Mouse (Mus musculus) urinary bladder, postnatal 4 days (tissue): ENCODE results near the gene Abcf3.

Experiments
- DNase-seq, 2 experiments: peaks; one replicate each; pipeline ENCODE4 v3.0.0; 2021 to 2022; ENCODE audit warnings: low spot score in 2 of 2

Abcf3 gene

DNA sequence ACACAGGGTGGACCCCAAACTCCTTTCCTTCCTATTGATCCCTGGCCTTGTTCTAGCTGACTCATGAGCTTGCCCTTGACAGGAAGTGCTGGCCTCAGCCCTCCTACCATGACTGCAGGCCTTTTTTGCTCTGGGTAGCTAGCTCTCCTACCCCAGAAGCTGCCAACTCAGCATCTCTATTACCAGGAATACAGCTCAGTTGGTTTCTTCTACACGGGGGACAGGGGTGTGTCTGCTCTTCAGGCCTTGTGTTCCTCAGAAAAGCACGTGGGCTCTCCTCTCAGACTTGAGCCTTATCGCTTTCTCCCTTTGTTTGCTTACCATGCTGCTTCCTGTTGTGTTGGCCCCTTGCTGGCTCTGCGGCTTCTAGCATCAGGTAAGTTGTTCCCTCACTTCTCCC is 7.9 kb upstream of the Abcf3 start:
- no peak for DNase-seq

DNA sequence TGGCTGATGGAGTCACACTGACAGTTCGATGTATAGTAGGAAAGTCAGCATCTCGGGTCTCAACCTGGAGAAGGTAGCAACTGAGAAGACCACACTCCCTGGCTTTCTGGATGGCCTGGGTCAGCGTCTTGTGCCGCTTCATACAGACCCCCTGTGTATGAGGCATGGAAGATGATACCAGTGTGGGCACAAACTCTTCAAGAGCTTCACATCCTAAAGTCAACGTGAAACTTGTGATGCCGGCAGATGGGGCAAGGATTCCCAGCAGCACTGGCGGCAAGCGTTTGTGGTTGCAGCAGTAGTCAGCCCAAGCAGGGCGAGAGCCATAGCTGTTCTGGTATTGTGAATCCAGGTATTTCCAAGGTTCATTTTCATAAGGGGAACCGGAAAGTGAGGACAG is 2.7 kb upstream of the Abcf3 start:
- DNase-seq: no peak

DNA sequence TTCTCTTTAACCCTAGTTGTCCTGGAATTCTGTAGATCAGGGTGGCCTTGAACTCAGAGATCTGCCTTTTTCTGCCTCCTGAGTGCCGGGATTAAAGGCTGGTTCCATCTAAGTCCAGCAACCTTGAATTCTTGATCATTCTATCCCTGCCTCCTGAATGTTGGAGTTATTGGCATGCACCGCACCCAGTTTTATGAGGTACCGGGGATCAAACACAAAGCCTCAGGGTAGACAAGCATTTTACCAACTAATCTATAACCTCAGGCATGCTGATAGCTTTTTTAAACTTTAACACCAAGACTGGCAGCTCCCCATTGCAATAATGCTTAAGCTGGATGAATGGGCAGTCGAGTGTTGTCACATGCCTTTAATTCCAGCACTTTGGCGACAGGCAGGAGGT is 954 bp upstream of the Abcf3 start:
- DNase-seq: no peak

DNA sequence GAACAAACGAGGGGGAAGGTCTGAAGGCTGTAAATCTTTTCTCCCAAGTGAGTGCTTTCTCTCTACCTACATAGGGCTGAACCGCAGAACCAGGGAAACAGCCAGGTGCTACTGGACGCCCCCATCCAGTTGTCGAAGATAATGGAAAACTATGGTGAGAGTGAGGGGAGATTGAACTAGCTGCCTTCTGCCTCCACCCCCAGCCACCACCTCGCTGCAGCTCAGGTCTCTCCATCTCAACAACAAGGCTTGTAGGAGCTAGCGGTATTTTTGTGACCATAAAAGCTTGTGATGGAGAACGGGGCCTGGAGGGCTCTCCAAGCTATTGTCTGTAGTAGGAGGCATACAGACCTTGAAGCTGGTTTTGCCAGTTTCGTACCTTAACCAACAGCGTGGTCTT is 784 bp downstream of the Abcf3 start:
- DNase-seq: no peak

DNA sequence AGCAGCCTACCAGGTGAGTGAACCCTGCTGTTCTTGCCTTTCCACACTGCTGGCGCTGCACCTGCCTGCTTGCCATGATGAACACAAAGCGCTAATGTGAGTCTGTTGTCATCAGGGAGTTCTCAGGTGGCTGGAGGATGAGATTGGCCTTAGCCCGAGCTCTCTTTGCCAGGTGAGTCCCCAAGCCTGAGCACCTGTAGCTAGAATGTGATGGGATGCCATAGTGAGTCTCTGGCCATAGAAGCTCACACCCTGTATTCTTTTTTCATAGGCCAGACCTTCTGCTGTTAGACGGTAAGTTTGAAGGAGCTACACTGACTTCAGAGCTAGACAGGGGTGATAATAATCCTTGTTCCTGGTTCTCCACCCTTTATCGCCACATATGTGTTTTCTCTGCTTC is 3.3 kb downstream of the Abcf3 start:
- no peak for DNase-seq

DNA sequence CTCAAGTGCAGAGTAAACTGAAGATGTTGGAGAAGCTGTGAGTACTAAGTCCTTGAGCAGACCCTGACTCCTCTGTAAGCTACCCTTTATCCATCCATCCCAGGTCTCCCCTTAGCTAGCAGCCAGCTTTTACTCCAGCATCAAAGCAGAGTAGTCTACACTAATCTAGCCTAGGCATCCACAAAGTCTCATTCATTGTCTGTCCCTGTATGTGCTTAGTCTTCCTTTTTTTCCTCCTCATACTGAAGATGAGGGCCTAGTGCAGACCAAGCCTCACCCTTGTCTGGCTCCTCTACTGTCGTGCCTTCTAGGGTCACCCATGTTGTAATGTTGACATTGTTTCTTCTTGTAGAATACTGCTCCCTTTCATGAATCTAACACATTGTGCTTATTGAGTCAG is 4.2 kb downstream of the Abcf3 start:
- no peak for DNase-seq

DNA sequence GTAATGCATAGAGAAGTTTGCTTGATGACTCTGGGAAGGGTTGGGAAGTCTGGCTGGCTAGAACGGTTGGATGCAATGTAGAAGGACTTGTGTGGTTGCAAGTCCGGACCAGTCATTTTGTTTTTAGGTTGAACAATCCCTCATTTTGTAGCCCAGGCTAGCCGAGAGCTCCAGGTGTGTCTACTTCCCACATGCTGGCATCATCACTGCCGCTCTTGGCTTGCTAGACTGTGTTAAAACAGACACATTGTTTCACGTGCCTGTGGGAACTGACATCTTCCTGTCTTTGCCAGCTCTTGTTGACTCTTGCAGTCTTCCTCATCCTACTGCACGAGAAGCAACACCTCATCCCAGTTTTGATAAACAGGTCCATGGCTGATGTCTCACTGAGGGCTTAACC is 6.6 kb downstream of the Abcf3 start:
- DNase-seq: no peak

DNA sequence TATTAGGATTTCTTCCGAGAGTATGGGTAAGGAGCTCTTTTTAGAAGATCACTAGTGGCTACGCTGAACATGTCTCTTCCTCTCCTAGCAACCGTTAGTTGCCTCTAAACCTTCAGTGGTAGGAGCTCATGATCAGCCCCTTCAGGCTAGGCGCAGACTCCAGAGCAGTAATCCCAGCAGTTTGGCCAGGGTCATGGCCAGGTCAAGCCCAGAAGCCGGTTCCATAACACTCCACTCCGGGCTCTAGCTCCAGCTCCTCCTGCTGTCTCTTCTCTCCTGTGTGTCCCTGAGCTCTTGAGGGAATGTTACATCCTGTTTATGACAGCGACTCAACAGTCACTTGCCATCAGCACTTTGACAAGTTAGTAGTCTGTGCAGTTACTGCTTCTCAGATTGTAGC is 9.0 kb downstream of the Abcf3 start:
- no peak for DNase-seq

DNA sequence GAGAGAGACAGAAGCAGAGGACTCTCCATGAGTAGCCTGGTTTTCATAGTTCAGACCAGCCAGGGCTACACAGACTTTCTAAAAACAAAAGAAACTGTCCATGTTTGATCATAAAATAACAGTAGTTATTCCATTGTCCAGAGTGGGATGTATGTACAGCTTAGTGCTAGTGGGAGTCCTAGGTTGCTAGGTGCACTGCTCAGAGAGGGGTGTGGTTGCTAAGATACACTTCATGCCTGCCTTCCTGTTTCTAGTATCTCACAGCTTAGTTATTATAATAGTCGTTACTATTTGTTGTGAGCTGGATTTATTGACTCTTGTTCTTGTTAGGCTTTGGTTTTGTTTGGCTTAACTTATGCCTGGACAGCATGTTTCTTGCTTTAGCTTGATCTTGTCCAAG is 16.7 kb downstream of the Abcf3 start:
- no peak for DNase-seq

DNA sequence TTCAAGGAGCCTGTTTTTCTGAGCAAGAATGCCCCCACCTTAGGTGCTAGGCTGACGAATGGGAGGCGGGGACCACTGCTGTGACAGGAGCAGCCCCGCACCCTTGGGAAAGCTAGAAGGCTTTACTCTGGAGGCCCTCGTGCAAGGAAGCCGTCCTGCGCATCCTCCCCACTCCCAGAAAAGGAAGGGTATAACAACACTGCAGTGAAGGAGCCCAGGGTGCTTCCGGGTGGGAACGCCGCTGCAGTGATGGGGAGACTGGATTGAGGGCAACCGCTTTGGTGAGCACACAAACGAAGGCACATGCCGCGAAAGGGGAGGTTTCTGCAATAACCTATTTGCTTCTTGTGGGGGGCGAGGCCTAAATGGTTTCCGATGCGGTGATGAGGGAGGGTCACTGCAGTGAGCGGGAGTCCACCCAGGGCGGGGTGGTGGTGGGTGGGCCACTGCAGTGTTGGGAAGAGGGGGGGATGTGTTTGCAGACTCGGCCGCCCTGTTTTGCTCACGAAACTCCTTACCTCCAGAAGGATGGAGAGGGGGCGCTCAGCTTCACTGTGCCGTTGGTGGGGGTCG is 41.1 kb downstream of the Abcf3 start, which contains the start of gene Vwa5b2:
TSS of gene Vwa5b2 (plus strand) at position 106 of the 573 bp plus-strand sequence.
- no peak for DNase-seq

DNA sequence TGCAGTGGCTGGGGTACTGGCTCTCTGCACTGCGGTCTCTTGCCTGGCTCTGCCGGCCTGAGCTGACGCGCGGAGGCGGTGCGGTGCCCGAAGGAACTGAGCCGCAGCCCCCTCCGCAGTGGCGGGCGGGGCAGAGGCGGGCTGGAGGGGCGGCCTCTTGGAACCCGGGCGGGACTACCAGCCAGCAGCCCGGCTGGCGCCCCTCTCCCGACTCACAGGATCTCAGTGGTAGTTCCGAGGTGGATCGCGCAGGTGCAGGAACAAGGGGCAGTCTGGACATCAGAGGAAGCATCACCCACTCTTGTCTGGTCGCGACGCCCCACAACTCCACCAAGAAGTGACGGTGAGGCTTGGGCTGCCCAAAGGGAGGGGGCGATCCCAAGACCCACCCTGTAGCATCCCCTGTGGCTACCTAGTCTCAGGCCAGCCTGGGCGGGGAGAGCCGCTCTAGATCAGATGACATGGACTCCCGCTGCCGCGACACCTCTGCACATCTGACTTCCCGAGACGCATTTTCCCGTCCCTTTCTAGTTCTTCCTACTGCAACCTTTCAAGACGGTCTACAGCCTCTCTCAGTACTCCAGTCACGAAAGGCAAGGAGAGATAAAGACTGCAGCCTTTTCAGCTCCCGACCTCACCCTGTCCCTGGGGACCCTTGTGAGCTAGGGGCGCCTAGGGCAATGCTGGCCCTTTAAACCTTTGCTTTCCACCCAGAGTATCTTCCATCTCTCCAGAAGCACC is 41.7 kb downstream of the Abcf3 start:
- no peak for DNase-seq

DNA sequence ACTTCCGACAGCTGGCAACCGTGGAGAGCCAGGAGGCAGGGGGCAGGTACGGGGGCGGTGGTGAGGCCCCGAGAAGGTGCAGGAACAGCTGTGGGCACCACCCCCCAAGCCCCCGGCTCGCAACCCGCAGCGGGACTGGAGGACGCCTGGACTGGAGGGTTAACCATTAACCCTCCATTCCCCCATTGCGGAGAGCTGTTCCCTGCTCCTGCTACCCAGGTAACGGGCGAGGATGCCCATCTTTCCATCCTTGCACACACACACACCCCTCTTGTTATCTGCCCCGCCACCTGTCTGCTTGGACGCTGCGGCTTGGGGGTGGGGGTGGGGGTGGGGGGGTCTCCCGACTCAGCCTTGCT is 42.3 kb downstream of the Abcf3 start:
- DNase-seq: no peak

DNA sequence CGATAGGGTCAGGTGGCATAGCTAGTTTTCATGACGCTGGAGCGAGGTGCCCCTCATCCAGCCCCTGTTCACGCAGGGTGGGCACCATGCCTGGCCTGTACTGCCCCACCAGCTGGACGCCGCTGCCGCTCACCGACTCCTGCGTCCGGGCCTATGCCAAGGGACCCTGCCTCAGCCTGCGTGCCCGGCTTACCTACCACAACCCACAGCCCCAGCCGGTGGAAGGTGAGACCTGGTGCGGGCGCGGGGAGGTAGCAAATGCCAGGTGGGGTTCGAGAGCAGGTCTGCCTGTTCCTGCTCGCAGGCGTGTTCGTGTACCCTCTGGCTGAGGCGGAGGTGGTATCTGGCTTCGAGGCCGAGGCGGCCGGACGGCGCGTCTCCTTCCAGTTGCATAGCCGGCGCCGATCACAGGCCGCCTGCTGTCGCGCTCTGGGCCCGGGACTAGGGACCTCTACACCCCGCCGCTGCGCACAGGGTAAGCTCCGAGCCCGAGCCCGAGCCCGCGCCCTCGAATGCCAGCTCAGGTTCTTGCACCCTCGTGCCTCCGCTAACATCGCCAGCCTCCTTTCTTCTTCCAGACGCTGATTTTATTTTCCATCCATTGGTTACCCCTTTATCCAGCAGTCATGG is 42.8 kb downstream of the Abcf3 start:
- DNase-seq: no peak

DNA sequence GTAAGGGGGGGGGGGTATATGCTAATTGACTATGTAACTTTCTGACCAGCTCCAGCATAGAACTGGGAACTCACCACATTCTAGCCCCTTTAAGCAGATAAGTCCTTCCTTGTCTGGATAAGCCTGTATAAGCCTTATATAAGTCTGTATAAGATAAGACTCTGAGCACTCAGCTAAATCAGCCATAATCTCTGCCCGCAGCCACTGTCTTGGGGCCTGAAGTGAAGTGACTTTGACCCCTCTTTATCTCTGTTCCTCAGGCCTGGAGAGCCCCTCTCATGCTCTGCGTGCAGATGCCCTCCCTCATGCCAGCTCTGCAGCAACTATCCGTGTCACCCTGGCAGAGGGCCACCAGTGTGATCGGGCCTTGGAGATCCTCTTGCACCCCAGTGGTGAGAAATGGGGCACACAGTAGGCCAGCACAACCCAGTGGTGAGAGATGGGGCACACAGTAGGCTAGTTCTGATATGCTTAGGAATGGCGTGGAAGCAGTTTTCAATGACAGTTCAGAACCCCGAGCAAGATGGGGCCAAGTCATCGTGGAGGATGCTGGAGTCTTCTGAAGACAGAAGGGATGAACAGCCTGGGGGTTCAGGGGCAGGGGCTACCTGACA is 46.8 kb downstream of the Abcf3 start:
- DNase-seq: no peak

DNA sequence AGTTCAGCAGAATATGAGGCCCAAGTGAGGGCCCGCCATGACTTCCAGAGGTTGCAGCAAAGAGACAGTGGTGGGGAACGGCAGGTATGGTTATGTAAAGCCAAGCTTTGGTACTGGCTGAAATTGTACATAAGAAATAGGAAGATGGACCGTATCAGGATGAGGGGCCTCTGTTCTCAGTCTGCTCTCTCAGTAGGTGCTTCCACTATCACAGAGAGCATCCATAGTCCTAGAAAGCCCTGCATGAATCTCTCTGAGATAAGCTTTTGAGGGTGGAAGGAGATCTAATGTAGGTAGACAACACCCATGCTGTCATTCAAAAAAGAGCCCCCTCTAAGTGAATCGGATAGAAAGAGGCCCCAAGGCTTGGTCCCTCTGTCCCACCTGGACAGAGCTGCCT is 47.4 kb downstream of the Abcf3 start:
- DNase-seq: no peak

DNA sequence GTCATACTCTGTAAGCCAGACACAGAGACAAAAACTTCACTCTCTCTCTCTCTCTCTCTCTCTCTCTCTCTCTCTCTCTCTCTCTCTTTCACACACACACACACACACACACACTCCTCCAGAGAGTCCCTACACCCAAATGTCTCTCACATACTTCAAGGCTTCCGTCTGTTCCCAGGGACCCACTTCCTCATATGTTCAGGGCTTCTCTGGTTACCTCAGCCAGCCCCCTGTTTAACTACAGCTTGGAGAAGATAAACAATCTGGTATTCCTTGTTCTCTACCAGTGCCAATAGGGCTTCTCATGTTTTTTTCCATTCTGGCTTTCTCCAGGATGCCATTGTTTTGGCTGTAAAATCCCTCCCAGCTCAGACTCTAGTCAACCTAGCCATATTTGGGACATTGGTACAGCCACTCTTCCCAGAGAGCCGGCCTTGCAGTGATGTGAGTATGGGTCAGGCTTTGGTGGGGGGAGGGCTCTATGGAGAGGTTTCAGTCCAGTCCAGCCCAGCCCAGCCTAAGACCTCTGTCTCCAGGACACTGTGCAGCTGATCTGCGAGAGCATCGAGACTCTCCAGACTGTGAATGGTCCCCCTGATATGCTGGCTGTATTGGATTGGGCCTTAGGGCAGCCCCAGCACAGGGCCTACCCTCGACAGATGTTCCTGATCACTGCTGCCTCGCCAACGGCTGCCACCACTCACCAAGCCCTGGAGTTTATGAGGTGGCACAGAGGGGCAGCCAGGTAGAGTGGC is 48.5 kb downstream of the Abcf3 start:
- no peak for DNase-seq

DNA sequence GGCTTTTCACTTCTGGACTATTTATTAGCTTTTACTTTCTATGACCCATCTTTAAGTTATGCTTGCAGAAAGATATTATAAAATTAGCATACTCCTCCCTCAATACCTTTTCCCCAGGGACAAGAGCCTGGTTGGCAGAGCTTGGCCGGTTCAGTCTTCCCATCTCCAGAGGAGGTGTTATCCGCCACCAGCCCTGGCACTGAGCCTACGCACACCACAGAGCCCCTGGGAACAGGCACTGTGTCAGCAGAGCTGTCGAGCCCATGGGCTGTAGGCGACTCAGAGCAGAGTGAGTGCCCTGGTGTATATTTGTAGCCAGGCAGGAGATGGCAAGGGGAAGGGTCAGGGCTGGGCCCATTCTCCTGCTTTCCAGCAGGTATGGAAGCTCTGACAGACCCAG is 52.1 kb downstream of the Abcf3 start:
- DNase-seq: no peak

DNA sequence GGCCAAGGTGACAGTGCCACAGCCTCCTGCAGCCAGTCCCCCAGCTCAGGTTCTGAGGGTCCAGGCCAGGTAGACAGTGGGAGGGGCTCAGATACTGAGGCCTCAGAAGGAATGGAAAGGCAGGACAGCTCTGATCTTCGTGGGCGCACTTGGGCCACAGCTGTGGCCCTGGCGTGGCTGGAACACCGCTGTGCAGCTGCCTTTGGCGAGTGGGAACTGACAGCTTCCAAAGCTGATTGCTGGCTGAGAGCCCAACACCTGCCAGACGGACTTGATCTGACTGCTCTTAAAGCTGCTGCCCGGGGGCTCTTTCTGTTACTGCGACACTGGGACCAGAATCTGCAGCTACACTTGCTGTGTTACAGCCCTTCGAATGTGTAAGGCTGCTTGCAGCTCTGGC is 56.3 kb downstream of the Abcf3 start:
- no peak for DNase-seq

DNA sequence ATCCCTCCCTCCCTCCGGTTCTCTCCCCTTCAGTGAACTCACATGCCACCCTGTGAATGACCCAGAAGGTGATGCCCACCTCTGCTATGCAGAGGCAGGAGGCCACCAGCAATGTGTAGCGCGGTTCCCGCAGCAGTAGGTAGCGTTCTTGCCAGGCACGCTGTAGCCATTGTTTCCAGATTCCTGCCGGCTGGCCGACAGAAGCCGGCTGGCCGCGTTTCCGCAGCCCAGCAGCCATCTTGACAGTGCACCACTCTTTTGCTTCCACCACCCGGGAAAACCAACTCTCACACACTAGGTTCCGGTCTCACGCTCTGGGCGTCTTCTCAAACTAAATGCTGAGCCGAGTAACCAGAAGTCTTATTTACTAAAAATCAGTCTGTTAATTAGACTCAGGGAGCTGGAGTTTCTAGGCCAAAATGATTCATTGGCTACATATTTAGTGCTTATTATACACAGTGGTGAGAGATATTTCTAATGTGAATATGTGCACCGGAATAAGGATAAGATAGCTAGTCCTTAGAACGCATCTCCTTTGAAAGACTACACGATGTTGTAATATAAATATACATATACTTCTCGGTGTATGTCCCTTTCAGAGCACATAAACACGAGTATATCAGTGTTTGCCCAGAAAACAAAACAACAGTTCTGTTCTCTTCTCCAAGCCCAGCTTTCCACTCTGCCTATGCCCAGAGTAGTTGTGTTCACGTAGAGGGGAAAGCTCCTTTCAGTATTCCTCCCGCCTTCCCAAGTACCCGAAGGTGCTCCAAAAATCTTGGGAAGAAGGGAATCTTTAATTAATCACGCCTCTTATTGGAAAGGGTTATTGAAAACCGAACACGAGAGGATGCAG is 62.4 kb downstream of the Abcf3 start:
- peak; percentile 70 to 76 for DNase-seq
